Comparison of ENCODE assay signal across 14 mouse cellular contexts in the genomic region with DNA sequence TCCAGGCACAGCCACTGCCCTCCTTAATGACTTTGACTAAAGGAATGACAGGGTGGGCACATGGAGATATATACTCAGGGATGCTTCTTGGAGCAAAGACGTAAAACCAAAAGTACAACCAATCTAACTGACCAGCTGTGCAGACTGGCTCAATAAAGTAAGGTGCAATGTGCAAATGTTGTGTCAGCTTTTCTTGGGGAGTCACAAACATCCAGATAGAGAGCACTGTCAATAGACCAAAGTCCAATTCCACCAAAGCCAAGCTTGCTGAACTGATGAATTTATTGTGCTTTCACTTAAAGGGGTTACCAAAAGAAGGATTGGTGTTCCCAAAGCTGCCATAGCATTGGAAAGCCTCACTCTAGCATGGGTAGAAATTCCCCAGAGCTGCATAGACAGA.
"Had no signal": no experiment of that assay in that cellular context is flagged by ENCODE, and none has a peak within 500 bp of the region (broad histone marks: within the 10 kb centered on the region; RNA-seq: fewer than 3 reads in every experiment).

No protein-coding gene starts in this region.

- H3K27ac ChIP-seq: limb, embryonic 13.5 days; liver, embryonic 13.5 days; midbrain, embryonic 12.5 days; neural tube, embryonic 13.5 days had no signal

- H3K4me1 ChIP-seq: liver, embryonic 13.5 days; midbrain, embryonic 12.5 days; neural tube, embryonic 13.5 days had no signal

- H3K4me3 ChIP-seq: limb, embryonic 13.5 days; liver, embryonic 13.5 days; midbrain, embryonic 12.5 days; neural tube, embryonic 13.5 days had no signal

- H3K9ac ChIP-seq: limb, embryonic 13.5 days; liver, embryonic 13.5 days; midbrain, embryonic 12.5 days; neural tube, embryonic 13.5 days had no signal

- DNase-seq: left cerebral cortex, postnatal 4 days; liver, embryonic 13.5 days; lung, adult 18-20 months; retina, postnatal 1 day; right cerebral cortex, postnatal 4 days; spleen, adult 18-20 months; thymus, adult 18-20 months; thymus, postnatal 14 days had no signal

- H3K4me2 ChIP-seq: limb, embryonic 13.5 days; liver, embryonic 13.5 days; midbrain, embryonic 12.5 days; neural tube, embryonic 13.5 days had no signal

- H3K36me3 ChIP-seq: limb, embryonic 13.5 days; liver, embryonic 13.5 days; midbrain, embryonic 12.5 days; neural tube, embryonic 13.5 days had no signal

- ATAC-seq: hindbrain, embryonic 16.5 days; inflammation-experienced regulatory T-cells, adult 6 months; midbrain, embryonic 16.5 days had no signal

- H3K27me3 ChIP-seq: limb, embryonic 13.5 days; liver, embryonic 13.5 days; midbrain, embryonic 12.5 days; neural tube, embryonic 13.5 days had no signal

- H3K9me3 ChIP-seq: limb, embryonic 13.5 days; liver, embryonic 13.5 days; midbrain, embryonic 12.5 days; neural tube, embryonic 13.5 days had no signal
